Mouse (Mus musculus) heart, postnatal 25 days (tissue): ENCODE data around the gene Usp51. TPM values are rescaled to one million over a fixed set of nuclear protein-coding genes. Genes with fewer than 3 reads are reported as not detected.
"Not testable (repeated sequence)": the region's sequence is repeated elsewhere in the genome, so short reads cannot be mapped to it uniquely, and the experiment has no call there.

Experiments used
- DNase-seq: peaks from one replicate; pipeline ENCODE4 v3.0.0; 2022; ENCODE audit warnings: low spot score
- intact Hi-C: fragments of 180-260 bp; cut with DNase I; formaldehyde crosslinking; loops from one replicate; pipeline ENCODE4 v1.15.1; 2025
- total RNA-seq, 2 experiments: library from RNA; stranded (reverse); gene quantifications; 2 replicates each; pipeline ENCODE4 v1.2.3; 2021

Gene Usp51
- not detected for total RNA-seq

- DNase-seq: no peak
Observed at GRCm38 (mm10) chrX:153006387-153006841, at the start of gene Usp51. Usp51 (plus strand) TSS chrX:153006469.

GRCm38 (mm10) chrX:152969606-152970005 is 36.7 kb upstream of the Usp51 start:
- intact Hi-C loops: no loop called here
- DNase-seq: no peak

More at GRCm38 (mm10) chrX:153006387-153006841, at the start of gene Usp51:
- intact Hi-C loops: loop anchor here (10.0 kb wide), 1 partner anchor 358 kb away; no protein-coding TSS in a partner anchor

GRCm38 (mm10) chrX:152973476-152974203 is 32.6 kb upstream of the Usp51 start:
- intact Hi-C loops, DNase-seq: not testable (repeated sequence)

GRCm38 (mm10) chrX:152974204-152974661 is 32.0 kb upstream of the Usp51 start:
- intact Hi-C loops: no loop called here
- no peak for DNase-seq

- intact Hi-C loops: no loop called here
- no peak for DNase-seq
Observed at GRCm38 (mm10) chrX:152976538-152976937, 29.7 kb upstream of the Usp51 start.

GRCm38 (mm10) chrX:152985009-152985408 is 21.3 kb upstream of the Usp51 start:
- no peak for DNase-seq

GRCm38 (mm10) chrX:152989852-152990251 is 16.4 kb upstream of the Usp51 start:
- DNase-seq, intact Hi-C loops: not testable (repeated sequence)

More at GRCm38 (mm10) chrX:152985009-152985408, 21.3 kb upstream of the Usp51 start:
- intact Hi-C loops: no loop called here

GRCm38 (mm10) chrX:152996105-152996504 is 10.2 kb upstream of the Usp51 start:
- DNase-seq, intact Hi-C loops: not testable (repeated sequence)

GRCm38 (mm10) chrX:153007021-153007684 is 884 bp downstream of the Usp51 start:
- intact Hi-C loops: loop anchor here (10.0 kb wide), 1 partner anchor 358 kb away; no protein-coding TSS in a partner anchor
- DNase-seq: peak; percentile 1

GRCm38 (mm10) chrX:153007685-153008047 is 1.4 kb downstream of the Usp51 start:
- intact Hi-C loops: loop anchor here (10.0 kb wide), 1 partner anchor 357 kb away; no protein-coding TSS in a partner anchor
- no peak for DNase-seq

GRCm38 (mm10) chrX:153025255-153025654 is 19.0 kb downstream of the Usp51 start:
- DNase-seq, intact Hi-C loops: not testable (repeated sequence)

- intact Hi-C loops, DNase-seq: not testable (repeated sequence)
Observed at GRCm38 (mm10) chrX:153025709-153026108, 19.4 kb downstream of the Usp51 start.

- intact Hi-C loops: loop anchor here (10.0 kb wide), 1 partner anchor 463 kb away; the partner anchor contains the start of gene Ubqln2
- DNase-seq: not testable (repeated sequence)
Observed at GRCm38 (mm10) chrX:153031547-153031946, 25.3 kb downstream of the Usp51 start.

GRCm38 (mm10) chrX:153037087-153037971 is 31.1 kb downstream of the Usp51 start, which contains the start of gene Mageh1:
Mageh1 (minus strand) TSS chrX:153037575.
- peak; percentile 51 for DNase-seq
- intact Hi-C loops: loop anchor here (10.0 kb wide), 1 partner anchor 457 kb away; the partner anchor contains the start of gene Ubqln2

GRCm38 (mm10) chrX:153037972-153038744 is 31.9 kb downstream of the Usp51 start:
- DNase-seq: not testable (repeated sequence)
- intact Hi-C loops: loop anchor here (10.0 kb wide), 1 partner anchor 457 kb away; the partner anchor contains the start of gene Ubqln2
